ENCODE assay signal across 17 mouse cellular contexts in the genomic region with DNA sequence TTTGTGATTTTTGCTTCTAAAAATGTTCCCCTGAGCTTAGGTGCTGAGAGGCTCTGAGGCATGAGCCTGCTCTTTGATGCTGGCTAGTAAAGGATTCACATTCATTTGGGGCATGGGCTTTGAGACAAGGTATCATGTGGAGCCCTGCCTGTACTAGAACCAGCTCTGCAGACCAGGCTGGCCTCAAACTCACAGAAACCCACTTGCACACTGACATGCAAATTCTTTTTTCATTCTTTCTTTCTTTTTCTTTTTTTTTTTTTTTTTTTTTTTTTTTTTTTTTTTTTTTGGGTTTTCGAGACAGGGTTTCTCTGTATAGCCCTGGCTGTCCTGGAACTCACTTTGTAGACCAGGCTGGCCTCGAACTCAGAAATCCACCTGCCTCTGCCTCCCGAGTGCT. TPM values are rescaled to one million over a fixed set of nuclear protein-coding genes. Genes with fewer than 3 reads are reported as not detected.
DNase-seq lines count a peak whose midpoint lies in the region; TF ChIP-seq lines count a peak whose summit lies in the region.
"Not testable (repeated sequence)": the region's sequence is repeated elsewhere in the genome, so short reads cannot be mapped to it uniquely, and the experiment has no call there.
"Had no signal": no experiment of that assay in that cellular context is flagged by ENCODE, and none has a peak within 500 bp of the region (broad histone marks: within the 10 kb centered on the region; RNA-seq: fewer than 3 reads in every experiment).

No protein-coding gene starts in this region.

- dilution Hi-C loops in CH12.LX (cut with MboI; ENCODE audit: extremely low pct_ligation_motif_present, extremely low pct_unique_long_range_greater_than_20kb, low sequenced_read_pairs) = not testable (repeated sequence)

- H3K27me3 ChIP-seq in CH12.LX (replicated peaks) = peaks cover 14% of the 10 kb centered on the region

- H3K9ac ChIP-seq in CH12.LX (ENCODE audit: insufficient read depth, low read depth); ES-E14 (ENCODE audit: insufficient read depth, low read depth, low read length, poor library complexity, severe bottlenecking): not testable (repeated sequence)

- DNase-seq in CH12.LX (ENCODE audit: extremely low read depth); ES-E14 (ENCODE audit: low read depth, low spot score): not testable (repeated sequence)

- H3K4me3 ChIP-seq in CH12.LX (replicated peaks in 1 of 3; ENCODE audit: low read depth in 2 of 3, low read length in 2 of 3, poor library complexity in 1 of 3); ES-E14 (ENCODE audit: insufficient read depth in 1 of 2, low read depth in 1 of 2, low read length in 2 of 2, poor library complexity in 1 of 2, severe bottlenecking in 1 of 2): not testable (repeated sequence)

- TF ChIP-seq RAD21 in CH12.LX (IDR thresholded peaks at IDR 0.05; ENCODE audit: low read depth, low read length) = not testable (repeated sequence)

- in situ Hi-C loops in CH12.LX (cut with MboI; ENCODE audit: low pct_ligation_motif_present, low pct_unique_long_range_greater_than_20kb, low sequenced_read_pairs); ES-E14 (cut with MboI; ENCODE audit: low sequenced_read_pairs in 2 of 2, unreplicated experiment in 2 of 2): not testable (repeated sequence)

- TF ChIP-seq POLR2A in CH12.LX (IDR thresholded peaks at IDR 0.05; ENCODE audit: low read depth, low read length) = not testable (repeated sequence)

- H3K9me3 ChIP-seq in CH12.LX (replicated peaks; ENCODE audit: low read length); ES-E14 (ENCODE audit: control insufficient read depth, insufficient read depth, low read depth, low read length): not testable (repeated sequence)

- H3K27ac ChIP-seq in CH12.LX (ENCODE audit: insufficient read depth, low read depth); ES-E14 (ENCODE audit: insufficient read depth, low read depth, low read length, poor library complexity, severe bottlenecking): not testable (repeated sequence)

- not testable (repeated sequence) for TF ChIP-seq EP300 in CH12.LX (IDR thresholded peaks at IDR 0.05; ENCODE audit: low read length)

- TF ChIP-seq CTCF in CH12.LX (conservative IDR thresholded peaks at IDR 0.05 in 1 of 2, IDR thresholded peaks at IDR 0.05 in 1 of 2; ENCODE audit: low read depth in 2 of 2, low read length in 2 of 2) = not testable (repeated sequence)

- not testable (repeated sequence) for H3K36me3 ChIP-seq in CH12.LX (replicated peaks in 1 of 2; ENCODE audit: control insufficient read depth in 1 of 2, insufficient read depth in 1 of 2, low read length in 1 of 2); ES-E14 (ENCODE audit: control insufficient read depth, insufficient read depth, low read length, poor library complexity, severe bottlenecking)

- not testable (repeated sequence) for H3K79me2 ChIP-seq in CH12.LX (replicated peaks; ENCODE audit: control insufficient read depth, extremely low read depth, insufficient read depth, poor library complexity, severe bottlenecking)

- H3K4me1 ChIP-seq in CH12.LX (ENCODE audit: control insufficient read depth in 1 of 2, insufficient read depth in 2 of 2); ES-E14 (ENCODE audit: control insufficient read depth in 2 of 2, insufficient read depth in 2 of 2, low read length in 2 of 2, poor library complexity in 1 of 2): not testable (repeated sequence)

- H3K4me2 ChIP-seq in CH12.LX (ENCODE audit: insufficient read depth, low read depth, poor library complexity, severe bottlenecking) = not testable (repeated sequence)

TF ChIP-seq in CH12.LX, 34 proteins besides CTCF, POLR2A, EP300 and RAD21:
- TF ChIP-seq ZNF384 (IDR thresholded peaks at IDR 0.05; ENCODE audit: low read depth, low read length) = peak; percentile 57
TF ChIP-seq in CH12.LX: peak in this region for 1; not testable (repeated sequence) for 33.

TF ChIP-seq in ES-E14, 5 proteins besides CTCF, POLR2A, EP300 and RAD21:
- TF ChIP-seq ZNF384 (IDR thresholded peaks at IDR 0.05; ENCODE audit: low read depth, low read length) = peak; percentile 71
TF ChIP-seq in ES-E14: peak in this region for 1; not testable (repeated sequence) for 4.

RNA-seq across cellular contexts. Expression of gene Usp48, which starts 4.5 kb away (rescaled TPM):
- 26.6 and 28.5 TPM in 2 replicates for total RNA-seq in CH12.LX (2012; rRNA removed)
- total RNA-seq in CH12.LX (2014; rRNA removed) = 36.6 and 41.3 TPM in 2 replicates
- 77.8 and 90.6 TPM in 2 replicates for polyA plus RNA-seq in CH12.LX (2012; ENCODE audit: insufficient read length, low read depth)
- 161 and 173 TPM in 2 replicates for total RNA-seq in ES-E14 (2012; rRNA removed)

RNA-seq across cellular contexts. Expression of gene Ldlrad2, which starts 14.7 kb away (rescaled TPM):
- total RNA-seq in CH12.LX (2012; rRNA removed) (not detected in 2 replicates), CH12.LX (2014; rRNA removed) (not detected in 2 replicates), ES-E14 (2012; rRNA removed) (not detected in 2 replicates)
- not detected in 2 replicates for polyA plus RNA-seq in CH12.LX (2012; ENCODE audit: insufficient read length, low read depth)
- total RNA-seq: adrenal gland, adult 2 months; adrenal gland, adult 8-10 months; adrenal gland, postnatal 10 days; adrenal gland, postnatal 14 days; adrenal gland, postnatal 25 days; adrenal gland, postnatal 36 days; adrenal gland, postnatal 4 days; G1E; MEL had no signal
- polyA plus RNA-seq: activated CD4-positive, CD25-positive, alpha-beta regulatory T cell, adult 4 months; brain, embryonic 14.5 days; C2C12; CD4-positive, CD25-positive, alpha-beta regulatory T cell, adult 4 months; cerebellum, adult 2 months; G1E; Patski had no signal
